Mouse (Mus musculus): ENCODE data around the gene Mcu. TPM values are rescaled to one million over a fixed set of nuclear protein-coding genes. Genes with fewer than 3 reads are reported as not detected.

Mcu gene
- polyA plus RNA-seq, 1 experiment from 2014 or later: 28.3 TPM

DNA sequence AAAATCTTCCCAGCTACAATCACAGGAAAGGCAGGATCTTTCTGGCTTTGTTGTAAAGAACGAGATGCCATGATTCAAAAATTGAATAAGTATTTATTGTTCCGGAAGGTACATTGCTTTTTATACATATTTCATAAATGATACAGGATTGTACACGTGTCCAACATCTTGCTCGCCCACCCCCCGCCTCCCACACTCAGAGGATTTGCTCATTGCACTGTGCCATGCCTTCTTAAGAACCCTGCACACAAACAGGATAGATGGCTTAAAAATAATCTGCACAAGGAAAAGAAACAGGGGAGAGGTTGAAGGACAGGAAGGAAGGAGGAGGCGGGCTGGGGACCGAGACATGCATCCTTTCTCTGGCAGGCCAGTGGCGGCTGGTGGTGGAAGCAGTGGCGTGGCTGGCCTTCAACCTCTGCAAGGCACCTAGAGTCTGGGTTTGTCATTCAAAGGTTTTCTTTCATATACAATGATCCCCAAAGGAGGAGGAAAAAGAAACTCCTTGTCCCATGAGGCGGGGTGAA lies 169.5 kb downstream of the Mcu start:
- Histone ChIP-seq H3K4me3 (no peak overlapping the region), H3K27me3 (ENCODE audit: low read depth, poor library complexity, severe bottlenecking) (no peaks in the 10 kb centered on the region), H3K36me3 (no peaks in the 10 kb centered on the region), H3K9me3 (replicated peaks) (no peaks in the 10 kb centered on the region), H3K4me1 (peaks cover 30% of the 10 kb centered on the region), H3K27ac (peak overlapping the region; percentile 42; the same call in 1 of the 2 replicates)
- DNase-seq (ENCODE audit: low spot score): no peak
- 85% methylated on average over 10 of the region's 10 CpGs for WGBS

DNA sequence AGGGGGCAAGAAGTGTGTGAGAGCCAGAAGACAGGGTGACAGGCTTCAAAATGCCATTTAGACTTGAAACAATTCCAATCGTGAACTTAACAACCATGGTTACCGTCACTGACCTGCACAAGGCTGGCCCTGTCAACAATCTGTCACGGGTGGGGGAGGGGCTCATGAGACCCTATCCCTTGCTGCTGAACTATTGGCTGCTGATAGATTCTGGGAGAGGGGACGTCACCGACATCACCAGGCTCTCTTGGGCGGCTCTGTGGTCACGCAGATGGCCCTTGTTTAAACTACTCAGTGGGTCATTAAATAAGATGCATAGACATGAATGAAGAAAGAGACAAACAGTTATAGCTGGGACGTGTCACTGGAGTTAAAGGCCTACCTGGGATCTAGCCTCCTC lies 171.9 kb downstream of the Mcu start:
- no peaks in the 10 kb centered on the region for H3K27me3 ChIP-seq (ENCODE audit: low read depth, poor library complexity, severe bottlenecking)
- no peaks in the 10 kb centered on the region for H3K9me3 ChIP-seq (replicated peaks)
- no peak overlapping the region for H3K27ac ChIP-seq
- WGBS: 57% methylated on average over 8 of the region's 8 CpGs
- H3K4me3 ChIP-seq: no peak overlapping the region
- H3K4me1 ChIP-seq: peaks cover 31% of the 10 kb centered on the region
- no peak for DNase-seq (ENCODE audit: low spot score)
- no peaks in the 10 kb centered on the region for H3K36me3 ChIP-seq

DNA sequence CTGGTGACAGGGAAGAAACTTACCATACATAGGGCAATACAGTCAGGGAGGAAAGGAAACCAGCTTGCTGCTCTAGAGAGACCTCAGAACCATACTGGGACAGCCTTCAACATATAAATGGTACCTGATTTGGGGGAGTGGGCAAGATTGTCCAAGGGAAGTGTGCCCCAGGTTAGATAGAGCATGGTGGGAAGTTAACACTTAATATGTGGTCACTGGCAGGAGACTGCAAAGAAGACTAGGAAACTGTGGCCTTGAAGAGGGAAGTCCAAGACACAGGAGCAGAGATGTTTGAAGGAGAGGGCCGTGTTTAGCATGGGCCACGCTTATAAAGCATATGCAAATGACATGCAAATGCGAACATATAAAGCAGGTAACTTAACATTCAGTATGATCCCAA lies 172.4 kb downstream of the Mcu start:
- Histone ChIP-seq H3K36me3 (no peaks in the 10 kb centered on the region), H3K4me1 (peaks cover 36% of the 10 kb centered on the region), H3K4me3 (no peak overlapping the region), H3K27ac (no peak overlapping the region), H3K27me3 (ENCODE audit: low read depth, poor library complexity, severe bottlenecking) (no peaks in the 10 kb centered on the region), H3K9me3 (replicated peaks) (no peaks in the 10 kb centered on the region)
- WGBS: 91% methylated on average over 3 of the region's 3 CpGs
- no peak for DNase-seq (ENCODE audit: low spot score)

DNA sequence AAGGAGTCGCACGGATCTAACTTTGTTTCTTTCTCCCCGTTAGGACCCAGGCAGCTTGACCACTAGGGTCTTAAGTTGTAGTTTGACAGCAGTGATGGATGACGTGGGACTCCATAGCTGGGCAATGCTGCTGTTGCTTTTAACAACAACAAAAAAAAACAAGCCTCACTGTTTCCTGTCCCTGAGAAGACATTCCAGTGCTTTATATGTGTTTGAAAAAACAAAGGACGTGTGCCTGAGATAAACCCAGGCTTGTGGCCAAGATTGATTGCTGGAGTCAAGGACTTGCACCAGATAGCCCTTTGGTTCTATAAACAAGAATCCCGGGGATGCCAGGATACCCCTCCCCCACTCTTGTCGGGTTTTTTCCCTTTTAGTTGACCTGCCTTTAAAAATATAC lies 173.3 kb downstream of the Mcu start:
- no peak overlapping the region for H3K4me3 ChIP-seq
- no peak for DNase-seq (ENCODE audit: low spot score)
- H3K4me1 ChIP-seq: peaks cover 37% of the 10 kb centered on the region
- H3K27me3 ChIP-seq (ENCODE audit: low read depth, poor library complexity, severe bottlenecking): no peaks in the 10 kb centered on the region
- no peaks in the 10 kb centered on the region for H3K36me3 ChIP-seq
- H3K27ac ChIP-seq: no peak overlapping the region; the same call in 1 of the 2 replicates
- H3K9me3 ChIP-seq (replicated peaks): no peaks in the 10 kb centered on the region
- 14% methylated on average over 7 of the region's 7 CpGs for WGBS

DNA sequence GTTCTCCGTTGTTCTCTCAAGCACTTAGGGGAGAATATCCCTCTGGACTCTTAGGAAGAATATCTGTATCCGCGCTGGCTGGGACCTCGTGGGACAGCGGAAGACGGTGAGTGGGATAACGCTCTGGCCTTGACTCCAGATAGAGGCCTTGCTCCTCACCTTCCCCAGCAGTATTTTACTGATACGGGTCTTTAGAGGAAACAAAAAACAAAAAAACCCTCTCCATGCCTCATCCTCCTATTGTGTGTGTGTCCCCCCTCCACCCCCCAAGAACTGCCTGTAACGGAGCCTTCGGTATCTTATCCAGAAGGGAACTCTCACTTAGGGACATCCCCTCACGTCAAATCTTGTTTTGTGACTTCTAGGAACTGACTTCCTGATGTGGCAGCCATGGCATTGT lies 174.8 kb downstream of the Mcu start, which contains the start of gene Oit3:
TSS of gene Oit3 (minus strand) at position 44 of the 400 bp plus-strand sequence.
- Histone ChIP-seq H3K4me3 (no peak within 1 kb of the TSS), H3K36me3 (no peaks in the 10 kb centered on the region), H3K27ac (no peak within 1 kb of the TSS), H3K9me3 (replicated peaks) (no peaks in the 10 kb centered on the region), H3K27me3 (ENCODE audit: low read depth, poor library complexity, severe bottlenecking) (no peaks in the 10 kb centered on the region), H3K4me1 (peaks cover 37% of the 10 kb centered on the region)
- WGBS: 92% methylated on average over 11 of the region's 11 CpGs
- DNase-seq (ENCODE audit: low spot score): no peak

DNA sequence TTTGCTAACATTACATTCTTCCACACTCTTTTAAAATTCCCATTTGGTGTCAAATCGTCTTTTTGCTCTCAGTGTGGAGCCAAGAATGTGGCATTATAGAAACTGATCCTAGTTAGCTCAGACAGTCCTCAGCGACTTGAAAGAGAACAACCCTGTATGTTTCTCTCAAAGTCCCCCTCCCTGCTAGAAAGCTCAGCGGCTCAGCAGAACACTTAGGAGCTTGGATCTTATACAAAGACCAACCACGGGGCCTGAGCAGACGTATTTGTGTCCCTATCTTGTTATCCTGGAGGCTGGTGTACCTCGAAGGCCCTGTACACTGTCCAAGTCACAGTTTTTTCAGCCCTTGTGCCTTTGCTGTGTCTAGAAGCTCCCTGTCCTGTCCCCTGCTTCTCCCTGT lies 176.3 kb downstream of the Mcu start:
- peaks cover 37% of the 10 kb centered on the region for H3K4me1 ChIP-seq
- H3K27ac ChIP-seq: no peak overlapping the region
- no peak for DNase-seq (ENCODE audit: low spot score)
- H3K36me3 ChIP-seq: no peaks in the 10 kb centered on the region
- no peaks in the 10 kb centered on the region for H3K9me3 ChIP-seq (replicated peaks)
- H3K4me3 ChIP-seq: no peak overlapping the region
- no peaks in the 10 kb centered on the region for H3K27me3 ChIP-seq (ENCODE audit: low read depth, poor library complexity, severe bottlenecking)
- 80% methylated on average over 6 of the region's 6 CpGs for WGBS

DNA sequence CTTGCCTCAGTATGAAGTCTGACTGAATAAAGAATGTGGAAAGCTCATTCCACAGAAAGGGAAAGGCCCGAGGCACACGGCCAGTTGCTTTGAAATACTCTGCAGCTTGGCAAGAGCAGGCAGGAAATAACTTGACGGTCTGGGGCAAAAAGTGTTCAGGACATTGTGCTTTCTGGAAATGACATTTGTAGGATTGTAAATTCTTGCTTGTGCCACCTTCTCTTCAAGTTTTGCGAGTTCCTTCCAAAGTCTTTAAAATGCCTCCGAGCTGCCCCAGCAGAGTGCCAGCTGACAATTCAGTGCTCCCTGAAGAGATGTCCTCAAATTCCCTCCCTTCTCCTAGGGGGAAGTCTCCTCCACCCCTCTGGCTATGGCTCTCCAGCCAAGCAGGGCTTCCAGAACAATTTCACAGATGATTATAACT lies 177.0 kb downstream of the Mcu start:
- Histone ChIP-seq H3K9me3 (replicated peaks) (no peaks in the 10 kb centered on the region), H3K27me3 (ENCODE audit: low read depth, poor library complexity, severe bottlenecking) (no peaks in the 10 kb centered on the region), H3K4me3 (no peak overlapping the region), H3K4me1 (peaks cover 32% of the 10 kb centered on the region), H3K27ac (no peak overlapping the region), H3K36me3 (no peaks in the 10 kb centered on the region)
- no peak for DNase-seq (ENCODE audit: low spot score)
- WGBS: 56% methylated on average over 5 of the region's 5 CpGs

DNA sequence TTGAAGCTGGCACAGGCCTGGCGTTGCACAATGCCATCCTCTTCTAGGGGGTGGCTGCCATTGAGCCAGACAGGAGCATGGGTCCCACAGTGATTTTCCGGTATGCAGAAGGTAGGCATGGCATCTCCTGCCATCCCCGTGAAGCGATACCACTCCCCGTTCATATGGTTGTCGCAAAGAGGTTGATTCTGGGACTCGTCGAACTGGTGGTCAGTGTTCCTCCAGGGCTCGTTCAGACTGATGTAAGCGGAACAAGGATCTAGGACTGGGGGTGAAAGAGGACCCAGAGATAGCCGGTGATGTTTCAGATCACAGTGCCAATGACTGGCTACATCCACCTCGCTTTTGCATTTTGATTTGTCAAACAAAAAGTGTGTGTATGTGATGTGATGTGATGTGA lies 177.8 kb downstream of the Mcu start:
- Histone ChIP-seq H3K4me1 (peaks cover 24% of the 10 kb centered on the region), H3K9me3 (replicated peaks) (no peaks in the 10 kb centered on the region), H3K27ac (no peak overlapping the region), H3K27me3 (ENCODE audit: low read depth, poor library complexity, severe bottlenecking) (no peaks in the 10 kb centered on the region), H3K4me3 (no peak overlapping the region), H3K36me3 (no peaks in the 10 kb centered on the region)
- 93% methylated on average over 12 of the region's 12 CpGs for WGBS
- no peak for DNase-seq (ENCODE audit: low spot score)

DNA sequence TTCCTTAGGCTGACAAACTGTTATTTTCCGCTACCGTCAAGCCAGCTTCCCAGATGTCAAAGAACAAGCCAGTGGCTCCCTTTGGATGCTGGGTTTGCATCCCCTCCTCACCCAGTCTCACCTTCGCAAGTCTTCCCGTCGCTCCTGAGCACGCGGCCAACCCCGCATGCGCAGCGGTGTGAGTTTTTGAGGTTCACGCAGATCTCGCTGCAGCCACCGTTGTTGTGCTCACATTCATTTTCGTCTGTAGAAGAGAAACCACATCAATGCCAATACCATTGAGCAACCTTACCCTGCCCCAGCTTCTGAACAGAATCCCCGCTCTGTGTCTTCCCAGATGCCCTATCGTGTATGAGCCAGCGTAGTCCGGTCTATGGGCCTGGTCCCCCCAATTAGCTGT lies 180.7 kb downstream of the Mcu start:
- Histone ChIP-seq H3K9me3 (replicated peaks) (no peaks in the 10 kb centered on the region), H3K4me3 (no peak overlapping the region), H3K4me1 (peaks cover 7% of the 10 kb centered on the region), H3K36me3 (no peaks in the 10 kb centered on the region), H3K27me3 (ENCODE audit: low read depth, poor library complexity, severe bottlenecking) (no peaks in the 10 kb centered on the region), H3K27ac (no peak overlapping the region)
- DNase-seq (ENCODE audit: low spot score): no peak
- WGBS: 95% methylated on average over 18 of the region's 18 CpGs

DNA sequence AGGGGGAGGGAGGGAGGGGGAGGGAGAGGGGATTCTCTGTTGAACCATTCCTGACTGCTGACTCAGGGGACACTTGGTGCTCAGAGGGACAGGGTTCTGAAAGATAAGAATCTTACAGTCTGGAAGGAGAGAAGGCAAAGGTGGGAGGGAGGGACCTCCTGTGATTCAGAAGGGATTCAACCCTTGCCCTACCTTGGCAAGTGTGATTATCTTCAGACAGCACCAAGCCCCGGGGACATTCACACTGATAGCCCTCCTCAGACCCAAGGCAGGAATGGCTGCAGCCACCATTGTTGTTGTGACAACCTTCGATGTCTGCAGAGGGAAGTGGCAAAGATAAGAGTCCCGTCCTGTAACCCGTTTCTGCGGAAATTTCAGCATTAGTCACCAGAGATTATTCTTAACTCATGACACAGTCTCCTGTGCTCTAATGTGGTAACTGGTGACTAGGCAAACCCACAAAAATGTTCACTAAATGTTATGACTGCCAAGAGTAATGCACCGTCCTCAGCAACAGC lies 185.7 kb downstream of the Mcu start:
- no peaks in the 10 kb centered on the region for H3K36me3 ChIP-seq
- no peak overlapping the region for H3K27ac ChIP-seq
- WGBS: 73% methylated on average over 6 of the region's 6 CpGs
- no peak for DNase-seq (ENCODE audit: low spot score)
- no peak overlapping the region for H3K4me3 ChIP-seq
- H3K9me3 ChIP-seq (replicated peaks): no peaks in the 10 kb centered on the region
- no peaks in the 10 kb centered on the region for H3K27me3 ChIP-seq (ENCODE audit: low read depth, poor library complexity, severe bottlenecking)
- H3K4me1 ChIP-seq: 0 out of 2 replicates have a peak, but pooled peaks cover 2% of the 10 kb centered on the region

DNA sequence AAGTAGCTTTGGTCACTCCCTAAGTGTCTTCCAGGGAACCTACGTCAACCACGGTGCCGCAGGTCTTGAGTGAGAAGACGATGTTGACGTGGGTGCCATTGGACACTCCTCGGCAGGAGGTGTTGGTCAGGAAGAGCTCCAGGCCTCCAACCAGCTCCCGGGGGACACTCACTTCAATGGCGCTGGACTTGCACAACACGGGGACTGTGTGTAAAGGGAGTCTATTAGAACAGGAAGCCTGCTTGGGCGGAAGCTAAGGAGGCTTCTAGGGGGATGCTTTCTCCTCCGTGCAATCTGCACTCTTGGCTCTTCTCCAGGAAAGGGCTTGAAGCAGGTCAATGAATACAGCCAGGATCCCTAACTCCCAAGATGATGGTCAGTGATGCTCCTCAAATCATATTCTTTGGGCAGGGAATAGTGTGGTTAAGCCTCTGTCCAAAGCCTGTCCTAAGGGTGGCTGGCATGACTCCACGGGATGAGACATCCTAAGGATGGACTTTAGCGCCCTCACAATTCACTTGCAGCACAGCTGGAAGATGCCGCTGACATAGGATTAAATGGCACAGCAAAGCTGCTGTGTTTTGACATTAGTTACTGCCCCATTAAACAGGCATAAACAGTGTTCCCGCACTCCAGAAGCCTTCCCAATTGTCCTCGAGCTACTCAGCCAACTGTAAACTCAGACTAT lies 186.9 kb downstream of the Mcu start:
- Histone ChIP-seq H3K4me3 (no peak overlapping the region), H3K4me1 (0 out of 2 replicates have a peak, but pooled peaks cover 2% of the 10 kb centered on the region), H3K36me3 (no peaks in the 10 kb centered on the region), H3K27ac (no peak overlapping the region), H3K27me3 (ENCODE audit: low read depth, poor library complexity, severe bottlenecking) (no peaks in the 10 kb centered on the region), H3K9me3 (replicated peaks) (no peaks in the 10 kb centered on the region)
- 88% methylated on average over 16 of the region's 16 CpGs for WGBS
- no peak for DNase-seq (ENCODE audit: low spot score)

DNA sequence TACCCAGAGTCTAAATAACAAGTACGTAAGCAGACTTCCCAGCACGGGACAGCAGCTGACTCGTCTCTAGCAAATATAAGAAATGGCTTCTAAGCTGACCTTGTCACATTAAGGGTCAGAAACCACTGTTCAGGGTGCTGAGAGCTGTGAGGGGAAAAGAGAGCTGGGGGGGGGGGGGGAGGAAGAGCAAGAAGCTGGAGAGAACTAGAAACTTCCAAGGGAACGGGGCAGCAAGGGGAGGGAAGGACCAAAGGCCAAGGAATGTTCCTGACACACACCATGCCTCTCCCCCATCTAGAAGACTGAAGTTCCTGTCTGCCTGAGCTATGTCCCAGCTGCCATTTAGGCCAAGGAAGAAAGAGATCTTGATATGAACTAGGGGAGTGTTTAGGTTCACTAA lies 190.1 kb downstream of the Mcu start:
- Histone ChIP-seq H3K27ac (no peak overlapping the region), H3K27me3 (ENCODE audit: low read depth, poor library complexity, severe bottlenecking) (no peaks in the 10 kb centered on the region), H3K4me1 (peaks cover 12% of the 10 kb centered on the region; the same call in 1 of the 2 replicates), H3K36me3 (no peaks in the 10 kb centered on the region), H3K9me3 (replicated peaks) (no peaks in the 10 kb centered on the region), H3K4me3 (no peak overlapping the region)
- DNase-seq (ENCODE audit: low spot score): no peak
- 80% methylated on average over 4 of the region's 4 CpGs for WGBS

DNA sequence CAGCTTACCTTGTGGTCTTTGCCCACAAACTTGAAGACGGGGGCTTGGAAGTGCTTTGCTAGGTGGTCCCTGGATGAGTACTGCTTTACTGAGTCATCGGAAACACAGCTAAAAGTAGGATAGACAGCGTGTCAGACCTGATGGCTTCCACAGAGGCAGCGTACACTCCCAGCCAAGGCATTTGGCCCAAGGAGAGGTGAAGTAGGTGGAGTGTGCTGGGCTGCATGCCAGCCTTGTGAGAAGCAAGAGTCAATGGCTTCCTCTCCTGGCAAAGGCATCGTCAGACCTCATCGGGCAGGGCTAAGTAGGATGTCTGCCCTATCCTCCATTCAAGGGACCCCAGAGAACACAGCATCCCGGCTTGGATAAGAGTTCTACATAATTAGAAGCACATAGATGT lies 191.1 kb downstream of the Mcu start:
- no peak for DNase-seq (ENCODE audit: low spot score)
- Histone ChIP-seq H3K27me3 (ENCODE audit: low read depth, poor library complexity, severe bottlenecking) (no peaks in the 10 kb centered on the region), H3K9me3 (replicated peaks) (no peaks in the 10 kb centered on the region), H3K36me3 (no peaks in the 10 kb centered on the region), H3K4me1 (peaks cover 10% of the 10 kb centered on the region; the same call in 1 of the 2 replicates), H3K27ac (no peak overlapping the region), H3K4me3 (no peak overlapping the region)
- 93% methylated on average over 7 of the region's 7 CpGs for WGBS

All from limb, embryonic 10.5 days (tissue).